Mouse (Mus musculus): ENCODE data around the gene Adig. TPM values are rescaled to one million over a fixed set of nuclear protein-coding genes. Genes with fewer than 3 reads are reported as not detected.

The Adig gene
- polyA plus RNA-seq (2012; rRNA removed) (0.22 TPM in 1 of 2 replicates, not detected in the other), polyA plus RNA-seq (2014; fragmentation: Nextera tagmentation; extraction: Ambion mirVana) (not detected in 2 replicates)

GRCm38 (mm10) chr2:158501836-158502812 lies at the start of gene Adig:
TSS of gene Adig (plus strand) at chr2:158502612.
- H3K9ac ChIP-seq (replicated peaks): no peak within 1 kb of the TSS
- no peaks in the 10 kb centered on the region for H3K4me1 ChIP-seq (replicated peaks; ENCODE audit: control insufficient read depth in 2 of 2, insufficient read depth in 2 of 2, low read length in 1 of 2)
- no peak within 1 kb of the TSS for H3K27ac ChIP-seq
- 59% methylated on average over 11 of the region's 11 CpGs for WGBS (ENCODE audit: insufficient replicate concordance)
- ATAC-seq (ENCODE audit: insufficient read depth) (no peak), DNase-seq (ENCODE audit: low read depth in 3 of 3, low spot score in 3 of 3) (no peak)
- peaks cover 3% of the 10 kb centered on the region; the same call in 1 of the 2 replicates for H3K36me3 ChIP-seq (replicated peaks; ENCODE audit: control insufficient read depth, insufficient read depth, low read depth)
- no peaks in the 10 kb centered on the region for H3K27me3 ChIP-seq (ENCODE audit: control insufficient read depth, insufficient read depth, low read length)
- TF ChIP-seq EP300 (IDR thresholded peaks at IDR 0.05; ENCODE audit: low read depth) (no peak), CTCF (IDR thresholded peaks at IDR 0.05; ENCODE audit: low read depth) (no peak)
- H3K4me3 ChIP-seq (ENCODE audit: insufficient read depth in 1 of 2, low read depth in 2 of 2, low read length in 2 of 2): no peak within 1 kb of the TSS
- H3K9me3 ChIP-seq (ENCODE audit: control insufficient read depth, low read length): no peaks in the 10 kb centered on the region
- H3K4me2 ChIP-seq (ENCODE audit: low read depth): no peak within 1 kb of the TSS

GRCm38 (mm10) chr2:158456451-158456850 lies 46.0 kb upstream of the Adig start:
- Histone ChIP-seq H3K4me2 (ENCODE audit: low read depth) (no peak overlapping the region), H3K27ac (no peak overlapping the region), H3K36me3 (replicated peaks; ENCODE audit: control insufficient read depth, insufficient read depth, low read depth) (peaks cover 6% of the 10 kb centered on the region), H3K9me3 (ENCODE audit: control insufficient read depth, low read length) (no peaks in the 10 kb centered on the region), H3K4me3 (ENCODE audit: insufficient read depth in 1 of 2, low read depth in 2 of 2, low read length in 2 of 2) (no peak overlapping the region), H3K27me3 (ENCODE audit: control insufficient read depth, insufficient read depth, low read length) (no peaks in the 10 kb centered on the region), H3K9ac (replicated peaks) (no peak overlapping the region), H3K4me1 (replicated peaks; ENCODE audit: control insufficient read depth in 2 of 2, insufficient read depth in 2 of 2, low read length in 1 of 2) (no peaks in the 10 kb centered on the region)
- ATAC-seq (ENCODE audit: insufficient read depth) (no peak), DNase-seq (ENCODE audit: low read depth in 3 of 3, low spot score in 3 of 3) (no peak)
- 78% methylated on average over 4 of the region's 4 CpGs for WGBS (ENCODE audit: insufficient replicate concordance)
- TF ChIP-seq EP300 (IDR thresholded peaks at IDR 0.05; ENCODE audit: low read depth) (no peak), CTCF (IDR thresholded peaks at IDR 0.05; ENCODE audit: low read depth) (no peak)

GRCm38 (mm10) chr2:158457610-158458009 lies 44.8 kb upstream of the Adig start:
- H3K4me2 ChIP-seq (ENCODE audit: low read depth): no peak overlapping the region
- DNase-seq (ENCODE audit: low read depth in 3 of 3, low spot score in 3 of 3): no peak
- no peaks in the 10 kb centered on the region for H3K4me1 ChIP-seq (replicated peaks; ENCODE audit: control insufficient read depth in 2 of 2, insufficient read depth in 2 of 2, low read length in 1 of 2)
- no peak overlapping the region for H3K4me3 ChIP-seq (ENCODE audit: insufficient read depth in 1 of 2, low read depth in 2 of 2, low read length in 2 of 2)
- 86% methylated on average over 1 of the region's 1 CpGs for WGBS (ENCODE audit: insufficient replicate concordance)
- peaks cover 6% of the 10 kb centered on the region for H3K36me3 ChIP-seq (replicated peaks; ENCODE audit: control insufficient read depth, insufficient read depth, low read depth)
- no peaks in the 10 kb centered on the region for H3K27me3 ChIP-seq (ENCODE audit: control insufficient read depth, insufficient read depth, low read length)
- no peak overlapping the region for H3K27ac ChIP-seq
- H3K9me3 ChIP-seq (ENCODE audit: control insufficient read depth, low read length): no peaks in the 10 kb centered on the region
- no peak for TF ChIP-seq EP300 (IDR thresholded peaks at IDR 0.05; ENCODE audit: low read depth)
- no peak for TF ChIP-seq CTCF (IDR thresholded peaks at IDR 0.05; ENCODE audit: low read depth)
- H3K9ac ChIP-seq (replicated peaks): no peak overlapping the region
- no peak for ATAC-seq (ENCODE audit: insufficient read depth)

- H3K27me3 ChIP-seq (ENCODE audit: control insufficient read depth, insufficient read depth, low read length): no peaks in the 10 kb centered on the region
- peaks cover 13% of the 10 kb centered on the region for H3K36me3 ChIP-seq (replicated peaks; ENCODE audit: control insufficient read depth, insufficient read depth, low read depth)
- ATAC-seq (ENCODE audit: insufficient read depth) (no peak), DNase-seq (ENCODE audit: low read depth in 3 of 3, low spot score in 3 of 3) (no peak)
- no peaks in the 10 kb centered on the region for H3K4me1 ChIP-seq (replicated peaks; ENCODE audit: control insufficient read depth in 2 of 2, insufficient read depth in 2 of 2, low read length in 1 of 2)
- no peak overlapping the region for H3K4me2 ChIP-seq (ENCODE audit: low read depth)
- H3K27ac ChIP-seq: no peak overlapping the region
- 27% methylated on average over 1 of the region's 1 CpGs for WGBS (ENCODE audit: insufficient replicate concordance)
- H3K9ac ChIP-seq (replicated peaks): no peak overlapping the region
- H3K4me3 ChIP-seq (ENCODE audit: insufficient read depth in 1 of 2, low read depth in 2 of 2, low read length in 2 of 2): no peak overlapping the region
- TF ChIP-seq CTCF (IDR thresholded peaks at IDR 0.05; ENCODE audit: low read depth) (no peak), EP300 (IDR thresholded peaks at IDR 0.05; ENCODE audit: low read depth) (no peak)
- H3K9me3 ChIP-seq (ENCODE audit: control insufficient read depth, low read length): no peaks in the 10 kb centered on the region
Measured at GRCm38 (mm10) chr2:158462450-158462849, 40.0 kb upstream of the Adig start.

- no peak overlapping the region for H3K27ac ChIP-seq
- H3K4me1 ChIP-seq (replicated peaks; ENCODE audit: control insufficient read depth in 2 of 2, insufficient read depth in 2 of 2, low read length in 1 of 2): no peaks in the 10 kb centered on the region
- no peak for TF ChIP-seq CTCF (IDR thresholded peaks at IDR 0.05; ENCODE audit: low read depth)
- no peak for DNase-seq (ENCODE audit: low read depth in 3 of 3, low spot score in 3 of 3)
- H3K9me3 ChIP-seq (ENCODE audit: control insufficient read depth, low read length): no peaks in the 10 kb centered on the region
- no peaks in the 10 kb centered on the region for H3K27me3 ChIP-seq (ENCODE audit: control insufficient read depth, insufficient read depth, low read length)
- H3K4me3 ChIP-seq (ENCODE audit: insufficient read depth in 1 of 2, low read depth in 2 of 2, low read length in 2 of 2): no peak overlapping the region
- WGBS (ENCODE audit: insufficient replicate concordance): 87% methylated on average over 1 of the region's 1 CpGs
- H3K4me2 ChIP-seq (ENCODE audit: low read depth): no peak overlapping the region
- H3K9ac ChIP-seq (replicated peaks): no peak overlapping the region
- peaks cover 10% of the 10 kb centered on the region for H3K36me3 ChIP-seq (replicated peaks; ENCODE audit: control insufficient read depth, insufficient read depth, low read depth)
- ATAC-seq (ENCODE audit: insufficient read depth): no peak
Measured at GRCm38 (mm10) chr2:158474159-158474558, 28.3 kb upstream of the Adig start.
